Mouse (Mus musculus) ES-E14 (cell line): ENCODE results near the gene Rnf141. TPM values are rescaled to one million over a fixed set of nuclear protein-coding genes. Genes with fewer than 3 reads are reported as not detected.

Experiments used
- DNase-seq: peaks from one replicate; pipeline ENCODE4 v3.0.0-alpha.2; 2013; ENCODE audit warnings: low read depth, low spot score
- H3K27ac ChIP-seq: 2 replicates; pipeline ENCODE4 v1.5.1; 2012; ENCODE audit warnings: low read depth, mild to moderate bottlenecking, low read length, moderate library complexity, mixed read lengths; ENCODE audit not compliant: poor library complexity, insufficient read depth, severe bottlenecking
- H3K36me3 ChIP-seq: 2 replicates; pipeline ENCODE4 v1.6.1; 2012; ENCODE audit warnings: mild to moderate bottlenecking, low read length, moderate library complexity, mixed read lengths; ENCODE audit not compliant: control insufficient read depth, poor library complexity, insufficient read depth, severe bottlenecking
- H3K4me1 ChIP-seq, 2 experiments: fragments of 150-350 bp in 1 of 2; sonication (generic) in 1 of 2; 2 replicates each; pipeline ENCODE4 v1.6.1; 2012; ENCODE audit warnings: low read length in 2 of 2, mild to moderate bottlenecking in 1 of 2, mixed read lengths in 1 of 2; ENCODE audit not compliant: control insufficient read depth in 2 of 2, insufficient read depth in 2 of 2, poor library complexity in 1 of 2
- H3K4me3 ChIP-seq, 2 experiments: fragments of 150-350 bp in 1 of 2; sonication (generic) in 1 of 2; 2 replicates each; pipeline ENCODE4 v1.5.1; 2012; ENCODE audit warnings: low read length in 2 of 2, low read depth in 1 of 2, mild to moderate bottlenecking in 1 of 2, mixed read lengths in 1 of 2; ENCODE audit not compliant: insufficient read depth in 1 of 2, poor library complexity in 1 of 2, severe bottlenecking in 1 of 2
- H3K9ac ChIP-seq: 2 replicates; pipeline ENCODE4 v1.6.1; 2012; ENCODE audit warnings: low read depth, mild to moderate bottlenecking, low read length, mixed read lengths; ENCODE audit not compliant: poor library complexity, insufficient read depth, severe bottlenecking
- H3K9me3 ChIP-seq: fragments of 150-350 bp; sonication (generic); 2 replicates; pipeline ENCODE4 v1.6.1; 2012; ENCODE audit warnings: low read depth, mild to moderate bottlenecking, low read length; ENCODE audit not compliant: control insufficient read depth, insufficient read depth
- CHD2 ChIP-seq: IDR thresholded peaks from 2 replicates; pipeline ENCODE4 v1.6.1; 2014; ENCODE audit warnings: mild to moderate bottlenecking, low read depth, low read length, inconsistent platforms
- HCFC1 ChIP-seq: IDR thresholded peaks from 2 replicates; pipeline ENCODE4 v1.6.1; 2012; ENCODE audit warnings: low read length, inconsistent platforms, borderline replicate concordance; ENCODE audit not compliant: insufficient read depth
- MAFK ChIP-seq: IDR thresholded peaks from 2 replicates; pipeline ENCODE4 v1.6.1; 2014; ENCODE audit warnings: mild to moderate bottlenecking, low read depth, low read length, inconsistent platforms; ENCODE audit not compliant: insufficient read depth
- ZC3H11A ChIP-seq: IDR thresholded peaks from 2 replicates; pipeline ENCODE4 v1.6.1; 2012; ENCODE audit warnings: low read depth, mild to moderate bottlenecking, inconsistent platforms, low read length, borderline replicate concordance
- ZNF384 ChIP-seq: IDR thresholded peaks from 2 replicates; pipeline ENCODE4 v1.6.1; 2012; ENCODE audit warnings: low read depth, low read length, inconsistent platforms
- in situ Hi-C, 2 experiments: fragments of 600-800 bp; cut with MboI; formaldehyde crosslinking; loops; one replicate each; pipeline ENCODE4 v1.15.1; 2025; ENCODE audit warnings: low sequenced_read_pairs in 2 of 2, inconsistent platforms in 1 of 2; ENCODE audit not compliant: unreplicated experiment in 2 of 2
- total RNA-seq: library from RNA; depleted of rRNA; stranded (reverse); fragments of 300-350 nt; gene quantifications from 2 replicates; pipeline ENCODE4 v1.2.3, GENCODE M21; 2012

Gene Rnf141
- total RNA-seq, 1 experiment, result 25.0 TPM

GRCm38 (mm10) chr7:110813983-110814382, 30.3 kb downstream of the Rnf141 start:
- no peaks in the 10 kb centered on the region for H3K9me3 ChIP-seq
- no peak for DNase-seq
- in situ Hi-C loops, result loop anchor here in 1 of 2 experiments (10.0 kb wide), 1 partner anchor 201 kb away; no protein-coding TSS in a partner anchor

GRCm38 (mm10) chr7:110811529-110811928, 32.7 kb downstream of the Rnf141 start:
- in situ Hi-C loops, result loop anchor here in 1 of 2 experiments (10.0 kb wide), 1 partner anchor 203 kb away; no protein-coding TSS in a partner anchor
- H3K9ac ChIP-seq, result no peak overlapping the region
- TF ChIP-seq MAFK (no peak), CHD2 (no peak), ZNF384 (no peak), HCFC1 (no peak), ZC3H11A (no peak)

More at GRCm38 (mm10) chr7:110813983-110814382, 30.3 kb downstream of the Rnf141 start:
- peaks cover 5% of the 10 kb centered on the region; the same call in 1 of the 2 replicates for H3K36me3 ChIP-seq
- H3K9ac ChIP-seq, result no peak overlapping the region
- peaks cover 0 to 2% of the 10 kb centered on the region in 2 experiments; a peak in 1 of 4 replicates for H3K4me1 ChIP-seq
- no peak overlapping the region for H3K27ac ChIP-seq
- TF ChIP-seq ZNF384 (no peak), CHD2 (no peak), MAFK (no peak), ZC3H11A (no peak), HCFC1 (no peak)
- H3K4me3 ChIP-seq, result no peak overlapping the region

GRCm38 (mm10) chr7:110810995-110811394, 33.3 kb downstream of the Rnf141 start:
- no peak for DNase-seq
- Histone ChIP-seq H3K9me3 (no peaks in the 10 kb centered on the region), H3K4me3 (no peak overlapping the region), H3K27ac (no peak overlapping the region), H3K9ac (no peak overlapping the region), H3K36me3 (peaks cover 2% of the 10 kb centered on the region; the same call in 1 of the 2 replicates), H3K4me1 (peaks cover 0 to 2% of the 10 kb centered on the region in 2 experiments; a peak in 1 of 4 replicates)
- TF ChIP-seq ZC3H11A (no peak), MAFK (no peak), CHD2 (no peak), ZNF384 (no peak)
- in situ Hi-C loops, result loop anchor here in 1 of 2 experiments (10.0 kb wide), 1 partner anchor 204 kb away; no protein-coding TSS in a partner anchor

More at GRCm38 (mm10) chr7:110811529-110811928, 32.7 kb downstream of the Rnf141 start:
- no peak for DNase-seq
- H3K4me1 ChIP-seq, result peaks cover 0 to 2% of the 10 kb centered on the region in 2 experiments; a peak in 1 of 4 replicates
- H3K27ac ChIP-seq, result no peak overlapping the region
- H3K9me3 ChIP-seq, result no peaks in the 10 kb centered on the region
- no peak overlapping the region for H3K4me3 ChIP-seq
- H3K36me3 ChIP-seq, result peaks cover 2% of the 10 kb centered on the region; the same call in 1 of the 2 replicates

- in situ Hi-C loops, result loop anchor here in 1 of 2 experiments (10.0 kb wide), 1 partner anchor 205 kb away; no protein-coding TSS in a partner anchor
- no peak for DNase-seq
- no peak overlapping the region for H3K4me3 ChIP-seq
- H3K9me3 ChIP-seq, result no peaks in the 10 kb centered on the region
- peaks cover 0 to 2% of the 10 kb centered on the region in 2 experiments; a peak in 1 of 4 replicates for H3K4me1 ChIP-seq
- TF ChIP-seq ZC3H11A, result no peak
- no peak for TF ChIP-seq MAFK
- TF ChIP-seq ZNF384, result no peak
- TF ChIP-seq CHD2, result no peak
- no peak for TF ChIP-seq HCFC1
- H3K27ac ChIP-seq, result no peak overlapping the region
- no peak overlapping the region for H3K9ac ChIP-seq
- no peaks in the 10 kb centered on the region; the same call in 1 of the 2 replicates for H3K36me3 ChIP-seq
These were observed 34.4 kb downstream of the Rnf141 start for GRCm38 (mm10) chr7:110809585-110810557.
